Mouse (Mus musculus) heart, adult 2 months (tissue): ENCODE data around the gene Upk3bl. TPM values are rescaled to one million over a fixed set of nuclear protein-coding genes. Genes with fewer than 3 reads are reported as not detected.

ENCODE experiments used
- DNase-seq, 2 experiments: peaks; one replicate each; pipeline ENCODE4 v3.0.0; 2021
- H3K27ac ChIP-seq: fragments of 200-600 bp; 2 replicates; pipeline ENCODE4 v1.8.1; 2022
- H3K27me3 ChIP-seq: fragments of 200-500 bp; 2 replicates; pipeline ENCODE4 v1.6.1; 2012; ENCODE audit warnings: mild to moderate bottlenecking, low read length, inconsistent platforms, mixed read lengths; ENCODE audit not compliant: control insufficient read depth, insufficient read depth
- H3K36me3 ChIP-seq: fragments of 200-500 bp; 2 replicates; pipeline ENCODE4 v1.6.1; 2012; ENCODE audit warnings: low read length, inconsistent platforms; ENCODE audit not compliant: control insufficient read depth, insufficient read depth
- H3K4me1 ChIP-seq: fragments of 200-500 bp; 2 replicates; pipeline ENCODE4 v1.6.1; 2011; ENCODE audit warnings: low read length; ENCODE audit not compliant: control insufficient read depth, insufficient read depth
- H3K4me3 ChIP-seq: fragments of 200-600 bp; 2 replicates; pipeline ENCODE4 v1.8.1; 2022
- H3K79me2 ChIP-seq: fragments of 200-500 bp; replicated peaks from 2 replicates; pipeline ENCODE4 v1.6.1; 2012; ENCODE audit warnings: mild to moderate bottlenecking, inconsistent platforms, low read length, moderate library complexity, mixed read lengths; ENCODE audit not compliant: control insufficient read depth, insufficient read depth
- H3K9ac ChIP-seq: fragments of 200-500 bp; 2 replicates; pipeline ENCODE4 v1.6.1; 2012; ENCODE audit warnings: low read depth, mild to moderate bottlenecking, control low read depth, inconsistent platforms, low read length, mixed read lengths
- CTCF ChIP-seq: fragments of 200-600 bp; IDR thresholded peaks from 2 replicates; pipeline ENCODE4 v1.8.1; 2022; ENCODE audit warnings: antibody characterized with exemption, mild to moderate bottlenecking, moderate library complexity
- EP300 ChIP-seq: fragments of 200-500 bp; IDR thresholded peaks from 2 replicates; pipeline ENCODE4 v1.6.1; 2011; ENCODE audit warnings: low read depth, low read length, control low read depth; ENCODE audit not compliant: insufficient read depth
- POLR2A ChIP-seq: fragments of 200-500 bp; IDR thresholded peaks from 2 replicates; pipeline ENCODE4 v1.6.1; 2011; ENCODE audit warnings: mild to moderate bottlenecking, low read depth, low read length, control low read depth; ENCODE audit not compliant: insufficient read depth
- WGBS: fragments of 180-500 bp; shearing (Covaris S2); methylation state at CpG from one replicate; pipeline ENCODE4 v1.1.7; 2018; 5-methylcytosine and 5-hydroxymethylcytosine counted together
- intact Hi-C: fragments of 180-260 bp; cut with DNase I; formaldehyde crosslinking; loops from one replicate; pipeline ENCODE4 v1.15.1; 2025
- polyA plus RNA-seq: library from polyadenylated mRNA; depleted of rRNA; stranded (reverse); fragments of >200 nt; gene quantifications from 2 replicates; pipeline ENCODE4 v1.2.3, GENCODE M21; 2012
- total RNA-seq, 2 experiments: library from RNA; stranded (reverse); gene quantifications; 2 replicates each; pipeline ENCODE4 v1.2.3; 2021

Upk3bl gene
- total and polyA plus RNA-seq, 3 experiments, result not detected

DNA sequence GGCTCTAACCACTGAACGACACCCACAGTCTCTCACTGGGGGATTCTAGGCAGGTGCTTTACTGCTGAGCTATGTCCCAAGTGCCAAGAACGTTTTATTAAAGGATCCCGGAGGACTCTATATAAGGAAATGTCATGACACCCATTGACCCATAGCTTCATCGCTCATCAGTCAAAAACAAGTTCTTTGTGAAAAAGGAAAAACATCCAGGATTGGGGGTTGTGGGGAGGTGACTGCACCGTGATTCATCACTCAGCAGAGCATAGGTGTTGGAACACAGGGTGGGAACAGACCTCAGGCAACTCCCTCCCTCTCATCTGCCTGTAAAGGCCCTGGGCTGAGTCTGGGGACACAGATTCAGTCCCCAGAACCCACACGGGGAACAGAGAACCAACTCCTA, 4.4 kb upstream of the Upk3bl start:
- Histone ChIP-seq H3K4me1 (peaks cover 1% of the 10 kb centered on the region; the same call in 1 of the 2 replicates), H3K27me3 (no peaks in the 10 kb centered on the region), H3K36me3 (no peaks in the 10 kb centered on the region), H3K4me3 (no peak overlapping the region), H3K27ac (no peak overlapping the region), H3K9ac (no peak overlapping the region), H3K79me2 (no peaks in the 10 kb centered on the region)
- DNase-seq, result no peak
- no peak for TF ChIP-seq CTCF
- TF ChIP-seq EP300, result no peak
- TF ChIP-seq POLR2A, result no peak
- WGBS, result 65% methylated on average over 6 of the region's 6 CpGs
- intact Hi-C loops, result loop anchor here (5.0 kb wide), 3 partner anchors 37 to 148 kb away; no protein-coding TSS in a partner anchor

DNA sequence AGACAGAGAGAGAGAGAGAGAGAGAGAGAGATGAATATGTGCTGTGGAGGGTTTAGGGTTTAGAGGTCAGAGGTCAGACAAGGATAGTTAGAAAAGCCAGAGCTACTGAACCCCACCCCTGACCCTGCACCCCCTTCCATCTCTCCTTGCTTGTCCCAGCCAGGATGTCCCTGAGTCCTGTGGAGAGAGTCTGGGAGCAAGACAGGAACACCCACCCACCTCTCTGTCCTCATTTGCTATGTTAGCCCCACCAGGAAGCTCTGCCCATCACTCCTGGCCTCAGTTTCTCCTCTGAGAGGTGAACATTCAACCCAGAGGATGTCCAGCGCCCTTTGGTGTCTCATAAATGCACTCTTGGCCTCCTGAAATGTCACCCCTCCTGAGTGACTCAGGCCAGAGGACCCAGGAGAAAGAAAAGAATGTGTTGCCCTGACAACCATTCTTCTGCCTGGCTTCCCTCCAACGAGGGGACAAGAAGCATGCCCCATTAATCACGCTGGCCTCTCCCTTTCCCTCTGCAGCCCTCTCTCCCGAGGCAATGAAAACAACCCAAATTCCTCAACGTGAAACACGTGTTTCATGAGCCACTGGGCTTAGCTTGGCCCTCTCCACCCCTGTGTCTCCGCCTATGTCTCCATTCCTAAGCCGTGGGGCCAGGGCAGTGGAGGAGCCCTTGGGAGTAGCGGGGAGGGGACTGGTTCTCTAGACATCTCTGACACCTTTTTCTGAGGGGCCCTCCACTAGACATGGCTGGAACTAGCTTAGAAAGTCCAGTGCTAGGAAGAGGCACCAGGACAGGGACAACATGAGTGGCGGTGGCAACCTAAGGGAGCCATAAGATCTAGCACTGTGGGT, 2.8 kb upstream of the Upk3bl start:
- Histone ChIP-seq H3K79me2 (no peaks in the 10 kb centered on the region), H3K4me1 (peaks cover 1% of the 10 kb centered on the region; the same call in 1 of the 2 replicates), H3K36me3 (no peaks in the 10 kb centered on the region), H3K27me3 (no peaks in the 10 kb centered on the region), H3K4me3 (no peak overlapping the region), H3K9ac (no peak overlapping the region), H3K27ac (no peak overlapping the region)
- TF ChIP-seq CTCF (no peak), POLR2A (no peak), EP300 (no peak)
- intact Hi-C loops, result no loop called here
- WGBS, result 22% methylated on average over 10 of the region's 10 CpGs
- DNase-seq, result peak in 1 of 2 experiments; percentile 49

DNA sequence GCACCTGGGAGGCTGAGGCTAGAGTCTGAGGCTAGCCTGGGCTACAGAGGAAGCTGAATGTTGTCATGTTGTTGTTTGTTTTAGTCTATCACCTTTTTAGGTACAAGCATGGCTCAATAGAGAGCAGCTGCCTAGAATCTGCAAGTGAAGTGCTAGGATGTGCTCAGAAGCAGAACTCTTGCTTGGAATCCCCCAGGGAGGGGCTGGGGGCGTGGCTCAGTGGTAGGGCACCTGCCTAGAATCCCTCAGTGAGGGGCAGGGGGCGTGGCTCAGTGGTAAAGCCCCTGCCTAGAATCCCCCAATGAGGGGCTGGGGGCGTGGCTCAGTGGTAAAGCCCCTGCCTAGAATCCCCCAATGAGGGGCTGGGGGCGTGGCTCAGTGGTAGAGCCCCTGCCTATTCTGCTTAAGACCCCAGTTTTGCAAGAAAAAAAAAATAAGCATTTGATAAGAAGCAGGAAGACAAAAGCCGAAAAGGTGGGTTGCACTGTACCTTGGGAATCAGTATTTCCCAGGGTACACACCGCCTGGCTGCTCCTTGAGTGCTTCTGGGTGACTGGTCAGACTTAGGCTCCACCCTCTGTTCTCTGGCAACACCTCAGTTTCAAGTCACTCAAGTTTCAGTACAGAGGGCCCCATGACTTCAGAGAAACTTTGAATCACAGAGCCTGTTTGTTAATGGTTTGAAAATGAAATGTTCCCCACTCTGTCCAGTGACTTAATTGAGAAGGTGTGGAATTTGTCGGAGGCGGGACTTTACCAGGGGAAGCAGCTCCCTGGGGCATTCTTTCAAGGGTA, 1.2 kb upstream of the Upk3bl start:
- Histone ChIP-seq H3K9ac (no peak overlapping the region), H3K27me3 (no peaks in the 10 kb centered on the region), H3K79me2 (no peaks in the 10 kb centered on the region), H3K36me3 (no peaks in the 10 kb centered on the region), H3K27ac (no peak overlapping the region), H3K4me1 (peaks cover 1% of the 10 kb centered on the region; the same call in 1 of the 2 replicates), H3K4me3 (no peak overlapping the region)
- WGBS, result 71% methylated on average over 8 of the region's 8 CpGs
- TF ChIP-seq POLR2A, result no peak
- no peak for TF ChIP-seq CTCF
- no peak for TF ChIP-seq EP300
- no peak for DNase-seq
- intact Hi-C loops, result no loop called here

DNA sequence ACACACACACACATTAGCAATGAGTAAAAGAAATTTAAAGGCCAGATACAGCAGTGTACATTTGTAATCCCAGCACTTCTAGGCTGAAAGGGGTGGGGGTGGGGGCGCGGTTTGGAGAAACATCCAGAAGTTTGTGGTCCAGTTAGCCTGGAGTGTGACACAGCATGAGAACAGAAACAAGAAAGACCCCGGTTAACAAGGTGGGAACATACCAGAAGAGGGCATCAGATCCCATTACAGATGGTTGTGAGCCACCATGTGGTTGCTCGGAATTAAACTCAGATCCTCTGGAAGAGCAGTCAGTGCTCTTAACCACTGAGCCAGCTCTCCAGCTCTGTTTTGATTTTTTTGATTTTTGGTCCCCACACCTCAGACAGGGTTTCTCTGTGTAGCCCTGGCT, 1.8 kb downstream of the Upk3bl start:
- H3K9ac ChIP-seq, result no peak overlapping the region
- DNase-seq, result no peak
- 44% methylated on average over 4 of the region's 4 CpGs for WGBS
- H3K27ac ChIP-seq, result no peak overlapping the region
- intact Hi-C loops, result no loop called here
- no peaks in the 10 kb centered on the region for H3K36me3 ChIP-seq
- H3K4me3 ChIP-seq, result no peak overlapping the region
- no peak for TF ChIP-seq EP300
- no peaks in the 10 kb centered on the region for H3K27me3 ChIP-seq
- no peaks in the 10 kb centered on the region for H3K79me2 ChIP-seq
- H3K4me1 ChIP-seq, result peaks cover 1% of the 10 kb centered on the region; the same call in 1 of the 2 replicates

DNA sequence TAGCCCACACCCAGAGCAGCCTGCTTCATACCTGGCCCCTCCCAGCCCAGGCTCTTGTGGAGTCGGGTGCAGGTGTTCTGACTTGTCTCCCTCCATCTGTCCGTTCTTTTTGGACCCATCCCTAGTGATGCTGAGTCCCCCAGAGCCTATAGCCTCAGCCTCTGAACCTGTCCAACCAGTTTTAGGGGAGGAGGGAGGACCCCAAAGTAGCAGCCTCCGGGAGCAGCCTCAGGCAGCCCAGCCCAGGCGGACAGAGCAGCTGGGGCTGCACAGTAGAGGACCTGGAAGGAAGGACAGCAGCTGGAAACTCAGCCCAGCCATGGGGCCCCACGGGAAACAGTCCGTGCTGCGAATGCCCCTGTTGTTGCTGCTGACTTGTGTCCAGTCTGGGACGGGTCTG, 2.8 kb downstream of the Upk3bl start:
- 15% methylated on average over 8 of the region's 8 CpGs for WGBS
- no peak overlapping the region for H3K27ac ChIP-seq
- no peak overlapping the region for H3K4me3 ChIP-seq
- no peak for TF ChIP-seq POLR2A
- no peak for TF ChIP-seq CTCF
- no peaks in the 10 kb centered on the region for H3K27me3 ChIP-seq
- no peak for DNase-seq
- H3K36me3 ChIP-seq, result no peaks in the 10 kb centered on the region
- H3K4me1 ChIP-seq, result 0 out of 2 replicates have a peak, but pooled peaks cover 1% of the 10 kb centered on the region
- no peak overlapping the region for H3K9ac ChIP-seq
- intact Hi-C loops, result no loop called here
- no peaks in the 10 kb centered on the region for H3K79me2 ChIP-seq
